Mouse (Mus musculus) liver, postnatal 0 days (tissue): ENCODE results near the gene Radil. TPM values are rescaled to one million over a fixed set of nuclear protein-coding genes. Genes with fewer than 3 reads are reported as not detected.

Experiments used
- ATAC-seq: fragments of 200-750 bp; cut with Nextera tagmentation; 2 replicates; pipeline ENCODE4 v1.8.0; 2017; ENCODE audit warnings: mild to moderate bottlenecking, moderate library complexity
- DNase-seq: peaks from one replicate; pipeline ENCODE4 v3.0.0-alpha.2; 2016
- H3K27ac ChIP-seq: fragments of 300-500 bp; sonication (generic); 2 replicates; pipeline ENCODE4 v1.5.1; 2014; ENCODE audit warnings: antibody characterized with exemption, moderate library complexity, mild to moderate bottlenecking, low read depth
- H3K27me3 ChIP-seq: fragments of 300-500 bp; sonication (generic); 2 replicates; pipeline ENCODE4 v1.6.1; 2014; ENCODE audit warnings: low read length, control low read depth, mixed read lengths; ENCODE audit not compliant: insufficient read depth
- H3K36me3 ChIP-seq: fragments of 300-500 bp; sonication (generic); replicated peaks from 2 replicates; pipeline ENCODE4 v1.6.1; 2014; ENCODE audit warnings: mild to moderate bottlenecking, control low read depth, low read length, moderate library complexity, mixed read lengths; ENCODE audit not compliant: insufficient read depth
- H3K4me1 ChIP-seq: fragments of 300-500 bp; sonication (generic); 2 replicates; pipeline ENCODE4 v1.6.1; 2014; ENCODE audit warnings: antibody characterized with exemption, mild to moderate bottlenecking, control low read depth; ENCODE audit not compliant: insufficient read depth
- H3K4me2 ChIP-seq: fragments of 300-500 bp; sonication (generic); 2 replicates; pipeline ENCODE4 v1.6.1; 2014; ENCODE audit warnings: low read depth, mild to moderate bottlenecking, low read length, moderate library complexity, mixed read lengths
- H3K4me3 ChIP-seq: fragments of 300-500 bp; sonication (generic); 2 replicates; pipeline ENCODE4 v1.5.1; 2014; ENCODE audit warnings: low read depth, low read length
- H3K9ac ChIP-seq: fragments of 300-500 bp; sonication (generic); replicated peaks from 2 replicates; pipeline ENCODE4 v1.6.1; 2014; ENCODE audit warnings: mild to moderate bottlenecking, moderate library complexity
- H3K9me3 ChIP-seq: fragments of 300-500 bp; sonication (generic); 2 replicates; pipeline ENCODE4 v1.6.1; 2016; ENCODE audit warnings: mild to moderate bottlenecking, control low read depth, low read length, mixed read lengths
- CTCF ChIP-seq: sonication (generic); IDR thresholded peaks from 2 replicates; pipeline ENCODE4 v1.5.1; 2016; ENCODE audit warnings: antibody characterized with exemption, low read depth
- EP300 ChIP-seq: IDR thresholded peaks from 2 replicates; pipeline ENCODE4 v1.6.1; 2016; ENCODE audit warnings: antibody characterized with exemption, low read depth, mild to moderate bottlenecking
- WGBS: fragments of 180-500 bp; shearing (Covaris S2); extraction: QIAGEN DNeasy Blood & Tissue Kit; methylation state at CpG from one replicate; pipeline ENCODE4 v1.1.7; 2014; ENCODE audit not compliant: insufficient replicate concordance; 5-methylcytosine and 5-hydroxymethylcytosine counted together
- polyA plus RNA-seq: library from polyadenylated mRNA; unstranded; fragments of >200 nt; fragmentation: Nextera tagmentation; extraction: Ambion mirVana; gene quantifications from 2 replicates; pipeline ENCODE4 v1.2.1, GENCODE M21; 2015

Radil gene
- polyA plus RNA-seq, 1 experiment from 2014 or later, result not detected

GRCm38 (mm10) chr5:142509141-142510060 lies 41.5 kb downstream of the Radil start:
- 45% methylated on average over 15 of the region's 15 CpGs for WGBS
- no peak for TF ChIP-seq EP300
- H3K27ac ChIP-seq, result no peak overlapping the region
- no peak overlapping the region for H3K4me2 ChIP-seq
- no peak overlapping the region for H3K9ac ChIP-seq
- H3K4me3 ChIP-seq, result no peak overlapping the region
- no peaks in the 10 kb centered on the region for H3K9me3 ChIP-seq
- DNase-seq (no peak), ATAC-seq (no peak)
- no peaks in the 10 kb centered on the region for H3K36me3 ChIP-seq
- H3K27me3 ChIP-seq, result no peaks in the 10 kb centered on the region
- H3K4me1 ChIP-seq, result no peaks in the 10 kb centered on the region

DNA sequence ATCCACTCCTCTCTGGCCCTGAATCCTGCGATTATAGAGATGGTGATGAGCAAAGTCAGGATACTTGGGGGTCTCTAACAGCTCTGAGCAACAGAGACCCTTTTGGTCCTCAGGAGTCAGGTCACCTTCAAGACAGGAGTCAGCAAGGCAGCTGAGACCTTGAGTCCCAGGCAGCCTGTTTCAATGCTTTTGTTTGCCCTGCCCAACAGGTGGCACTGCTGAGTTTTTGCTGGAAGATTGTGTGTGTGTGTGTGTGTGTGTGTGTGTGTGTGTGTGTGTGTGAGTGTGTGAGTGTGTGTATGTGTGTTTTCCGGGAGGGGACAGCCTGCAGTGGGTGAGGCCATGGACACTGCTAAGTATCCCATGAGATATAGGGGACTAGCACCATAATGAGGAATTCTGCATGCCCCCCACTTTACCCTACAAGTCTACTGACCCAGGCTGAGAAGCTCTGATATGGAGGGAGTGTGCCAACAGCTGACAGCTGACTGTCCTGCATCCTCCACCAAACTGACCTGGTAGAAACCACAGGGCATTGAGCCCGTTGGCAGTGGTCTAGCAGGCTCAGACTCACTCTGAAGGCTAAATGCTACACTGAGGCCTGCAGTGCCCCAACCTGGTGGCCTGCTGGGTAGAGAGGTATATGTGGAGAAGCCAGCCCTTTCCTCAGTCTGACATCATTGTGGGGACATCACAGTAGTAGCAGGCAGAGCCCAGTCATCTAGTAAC lies 45.0 kb downstream of the Radil start:
- TF ChIP-seq CTCF (peak; percentile 56), EP300 (no peak)
- H3K36me3 ChIP-seq, result no peaks in the 10 kb centered on the region
- H3K9me3 ChIP-seq, result no peaks in the 10 kb centered on the region
- DNase-seq (no peak), ATAC-seq (no peak)
- H3K27me3 ChIP-seq, result no peaks in the 10 kb centered on the region
- no peak overlapping the region for H3K4me2 ChIP-seq
- H3K4me3 ChIP-seq, result no peak overlapping the region
- no peak overlapping the region for H3K27ac ChIP-seq
- 72% methylated on average over 3 of the region's 3 CpGs for WGBS
- no peaks in the 10 kb centered on the region for H3K4me1 ChIP-seq
- no peak overlapping the region for H3K9ac ChIP-seq

DNA sequence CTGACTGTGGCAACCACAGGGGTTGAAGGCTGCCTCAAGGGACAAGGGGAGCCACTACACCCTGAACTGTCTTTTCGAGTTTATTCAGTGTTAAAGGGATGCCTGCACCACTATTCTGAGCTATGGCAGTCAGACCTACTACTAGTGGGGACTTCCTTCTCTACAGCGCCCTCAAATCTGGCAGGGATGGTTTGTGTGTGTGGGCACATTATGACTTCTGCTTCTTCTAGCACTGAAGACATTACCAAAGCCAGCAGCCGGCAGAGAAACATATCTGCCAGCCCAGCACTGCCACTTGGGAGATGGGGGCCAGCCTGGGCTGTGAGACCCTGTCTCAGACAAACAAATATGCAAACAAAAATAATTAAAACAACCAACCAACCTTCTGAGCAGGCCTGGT lies 46.7 kb downstream of the Radil start:
- H3K36me3 ChIP-seq, result no peaks in the 10 kb centered on the region

GRCm38 (mm10) chr5:142502414-142502813 lies 48.5 kb downstream of the Radil start:
- ATAC-seq (peak; percentile 90), DNase-seq (peak; percentile 77)
- H3K4me2 ChIP-seq, result no peak overlapping the region
- no peak overlapping the region for H3K27ac ChIP-seq
- H3K9me3 ChIP-seq, result no peaks in the 10 kb centered on the region
- H3K27me3 ChIP-seq, result no peaks in the 10 kb centered on the region
- WGBS, result 0% methylated on average over 3 of the region's 3 CpGs
- no peak overlapping the region for H3K9ac ChIP-seq
- H3K36me3 ChIP-seq, result no peaks in the 10 kb centered on the region
- TF ChIP-seq EP300 (no peak), CTCF (peak; percentile 81)
- H3K4me3 ChIP-seq, result no peak overlapping the region
- no peaks in the 10 kb centered on the region for H3K4me1 ChIP-seq

More for the DNA sequence above, 46.7 kb downstream of the Radil start:
- WGBS, result 47% methylated on average over 3 of the region's 3 CpGs
- Histone ChIP-seq H3K27me3 (no peaks in the 10 kb centered on the region), H3K4me1 (no peaks in the 10 kb centered on the region), H3K4me2 (no peak overlapping the region), H3K9me3 (no peaks in the 10 kb centered on the region), H3K27ac (no peak overlapping the region), H3K9ac (no peak overlapping the region), H3K4me3 (no peak overlapping the region)
- no peak for TF ChIP-seq EP300
- no peak for TF ChIP-seq CTCF
- DNase-seq, result no peak
- ATAC-seq, result no peak

DNA sequence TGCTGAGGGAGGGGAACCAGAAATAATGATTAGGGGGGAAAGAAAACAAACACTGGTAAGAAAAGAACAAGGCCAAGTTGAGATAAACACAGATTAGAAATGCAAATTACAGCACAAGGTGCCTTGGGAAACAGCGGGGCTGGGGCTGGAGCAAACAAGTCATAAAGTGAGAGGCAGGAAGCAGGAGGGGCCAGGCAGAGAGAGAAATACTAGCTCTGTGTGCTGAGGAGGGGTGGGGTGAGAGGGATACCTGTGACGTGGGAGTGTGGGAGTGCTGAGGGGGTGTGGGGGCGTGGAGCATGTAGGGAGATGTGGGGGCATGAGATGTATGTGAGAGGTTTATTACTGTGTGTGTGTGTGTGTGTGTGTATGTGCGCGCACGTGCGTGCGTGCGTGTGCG lies 50.0 kb downstream of the Radil start:
- Histone ChIP-seq H3K4me1 (no peaks in the 10 kb centered on the region), H3K9me3 (no peaks in the 10 kb centered on the region), H3K27ac (no peak overlapping the region), H3K27me3 (no peaks in the 10 kb centered on the region), H3K9ac (no peak overlapping the region), H3K36me3 (no peaks in the 10 kb centered on the region), H3K4me3 (no peak overlapping the region), H3K4me2 (no peak overlapping the region)
- DNase-seq, result no peak
- 68% methylated on average over 10 of the region's 10 CpGs for WGBS
- TF ChIP-seq EP300 (no peak), CTCF (no peak)
- ATAC-seq, result no peak

DNA sequence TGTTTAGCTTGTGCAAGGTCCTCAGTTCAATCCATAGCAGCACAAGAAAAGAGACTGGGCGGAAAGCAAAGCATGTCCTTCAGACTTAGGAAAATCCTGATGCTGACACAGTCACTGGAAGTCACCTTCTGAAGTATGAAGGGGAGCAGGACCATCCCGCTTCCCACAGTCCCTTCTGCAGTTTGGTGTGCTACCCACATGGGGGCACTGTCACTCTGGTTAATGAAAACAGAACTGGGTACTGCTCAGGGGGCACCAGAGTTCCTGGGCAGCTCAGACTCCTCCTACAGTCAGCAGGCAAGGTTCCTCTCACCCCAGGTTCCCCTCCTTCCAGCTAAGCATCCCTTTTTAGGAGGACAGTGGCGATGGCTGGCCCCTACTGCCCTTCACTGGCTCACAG lies 51.9 kb downstream of the Radil start:
- peak; percentile 60 for TF ChIP-seq CTCF
- no peak for TF ChIP-seq EP300
- Histone ChIP-seq H3K9me3 (no peaks in the 10 kb centered on the region), H3K4me2 (no peak overlapping the region), H3K36me3 (no peaks in the 10 kb centered on the region), H3K4me3 (no peak overlapping the region), H3K27ac (no peak overlapping the region), H3K27me3 (no peaks in the 10 kb centered on the region), H3K9ac (no peak overlapping the region), H3K4me1 (no peaks in the 10 kb centered on the region)
- peak; percentile 34 for DNase-seq
- 34% methylated on average over 3 of the region's 3 CpGs for whole genome bisulfite sequencing
- ATAC-seq, result no peak
